Mouse (Mus musculus): ENCODE data around the gene Gpr179. TPM values are rescaled to one million over a fixed set of nuclear protein-coding genes. Genes with fewer than 3 reads are reported as not detected.

Gpr179 gene
- polyA plus RNA-seq, 1 experiment = 0.21 TPM

DNA sequence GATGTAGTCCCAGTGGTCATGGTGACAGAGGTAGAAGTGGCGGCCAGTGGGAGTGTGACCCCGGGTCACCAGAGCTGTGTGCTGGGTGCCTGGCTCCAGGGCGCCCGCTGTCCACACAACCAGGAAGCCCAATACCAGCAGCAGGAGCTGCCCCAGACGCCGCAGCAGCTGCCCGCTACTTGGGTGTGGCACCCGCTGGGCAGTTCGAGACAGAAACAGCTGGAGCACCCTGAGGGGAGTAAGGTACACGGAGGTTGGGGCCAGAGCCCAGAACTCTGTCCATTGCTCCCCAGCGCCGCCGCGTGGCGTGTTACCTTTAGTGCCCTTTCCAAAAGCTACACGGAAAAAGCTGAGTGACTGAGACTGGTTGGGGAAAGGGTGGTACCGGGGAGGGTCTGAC is 8.3 kb downstream of the Gpr179 start:
- H3K4me1 ChIP-seq (ENCODE audit: control insufficient read depth, insufficient read depth, low read length) = no peaks in the 10 kb centered on the region
- no peak overlapping the region for H3K27ac ChIP-seq (ENCODE audit: insufficient read depth, low read length)
- H3K4me3 ChIP-seq (ENCODE audit: insufficient read depth, low read length) = no peak overlapping the region
- TF ChIP-seq CTCF (IDR thresholded peaks at IDR 0.05; ENCODE audit: extremely low read depth, insufficient read depth, low read length) (no peak), POLR2A (IDR thresholded peaks at IDR 0.05; ENCODE audit: extremely low read depth, insufficient read depth, low read length) (no peak)

DNA sequence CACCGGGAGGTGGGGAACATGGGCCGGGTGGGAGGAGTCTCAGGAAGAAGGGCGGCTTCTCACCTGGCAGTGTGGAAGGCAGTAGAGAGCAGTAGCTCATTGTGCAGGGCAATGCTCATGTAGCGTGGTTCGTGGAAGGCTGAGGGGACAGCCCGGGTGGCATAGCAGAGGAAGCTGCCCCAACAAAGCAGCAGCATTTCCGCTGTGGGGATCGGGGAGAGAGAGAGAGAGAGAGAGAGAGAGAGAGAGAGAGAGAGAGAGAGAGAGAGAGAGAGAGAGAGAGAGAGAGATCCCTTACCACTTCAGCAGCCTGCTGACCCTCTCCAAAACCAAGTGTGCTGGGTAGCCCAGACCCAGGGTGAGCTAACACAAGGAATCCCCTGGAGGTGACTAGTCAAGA is 8.7 kb downstream of the Gpr179 start:
- Histone ChIP-seq H3K27ac (ENCODE audit: insufficient read depth, low read length) (no peak overlapping the region), H3K4me3 (ENCODE audit: insufficient read depth, low read length) (no peak overlapping the region), H3K4me1 (ENCODE audit: control insufficient read depth, insufficient read depth, low read length) (no peaks in the 10 kb centered on the region)
- TF ChIP-seq POLR2A (IDR thresholded peaks at IDR 0.05; ENCODE audit: extremely low read depth, insufficient read depth, low read length) (no peak), CTCF (IDR thresholded peaks at IDR 0.05; ENCODE audit: extremely low read depth, insufficient read depth, low read length) (no peak)

DNA sequence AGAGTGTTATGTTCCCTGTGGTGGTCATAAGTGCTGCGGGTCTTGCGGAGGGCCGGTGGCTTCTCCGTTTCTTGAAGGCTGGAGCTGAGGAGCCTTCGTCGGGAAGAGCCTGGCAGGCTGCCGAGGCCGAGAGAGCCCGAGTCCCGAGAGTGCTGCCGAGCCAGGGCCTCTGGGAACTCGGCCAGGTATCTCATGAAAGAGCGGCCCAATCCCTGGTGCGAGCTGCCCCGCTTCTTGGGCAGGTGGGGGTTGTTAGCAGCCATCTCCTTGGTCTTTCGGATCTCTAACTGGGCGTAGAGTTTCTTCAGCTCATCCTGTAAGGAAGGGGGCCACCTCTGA is 12.9 kb downstream of the Gpr179 start:
- no peak overlapping the region for H3K27ac ChIP-seq (ENCODE audit: insufficient read depth, low read length)
- no peak overlapping the region for H3K4me3 ChIP-seq (ENCODE audit: insufficient read depth, low read length)
- TF ChIP-seq CTCF (IDR thresholded peaks at IDR 0.05; ENCODE audit: extremely low read depth, insufficient read depth, low read length) = no peak
- no peak for TF ChIP-seq POLR2A (IDR thresholded peaks at IDR 0.05; ENCODE audit: extremely low read depth, insufficient read depth, low read length)
- H3K4me1 ChIP-seq (ENCODE audit: control insufficient read depth, insufficient read depth, low read length) = no peaks in the 10 kb centered on the region

DNA sequence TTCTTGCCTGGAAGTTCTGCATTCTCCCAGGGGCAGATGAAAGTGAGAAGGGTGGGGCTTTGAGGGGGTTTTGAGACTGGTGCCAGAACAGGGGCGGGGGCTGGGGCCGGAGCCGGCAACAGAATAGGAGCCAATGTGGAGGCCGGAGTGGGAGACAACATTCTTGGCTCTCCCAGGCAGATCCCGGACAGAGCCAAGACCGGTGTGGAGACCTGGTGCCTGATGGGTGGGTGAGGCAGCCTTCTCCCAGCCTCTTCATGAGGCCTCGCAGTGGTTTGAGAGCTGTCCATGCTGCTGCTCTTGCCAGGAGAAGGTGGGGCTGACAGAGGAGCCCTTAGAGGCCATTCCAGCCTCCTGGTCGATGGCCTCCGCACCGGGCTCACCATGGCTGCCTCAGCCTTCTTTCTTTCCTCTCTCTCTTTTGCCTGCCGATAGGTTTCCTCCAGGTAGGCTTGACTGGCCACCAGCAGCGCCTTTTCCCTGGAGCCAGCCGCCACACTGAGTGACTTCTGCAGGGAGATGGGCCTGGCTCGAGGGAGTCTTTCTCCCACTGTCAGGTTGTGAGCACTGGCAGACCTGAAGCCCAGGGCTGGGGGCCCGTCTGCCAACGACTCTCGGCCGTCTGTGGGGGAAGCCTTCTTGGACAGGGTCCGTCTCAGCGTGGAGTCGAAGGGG is 13.4 kb downstream of the Gpr179 start:
- Histone ChIP-seq H3K4me3 (ENCODE audit: insufficient read depth, low read length) (no peak overlapping the region), H3K4me1 (ENCODE audit: control insufficient read depth, insufficient read depth, low read length) (no peaks in the 10 kb centered on the region), H3K27ac (ENCODE audit: insufficient read depth, low read length) (no peak overlapping the region)
- TF ChIP-seq CTCF (IDR thresholded peaks at IDR 0.05; ENCODE audit: extremely low read depth, insufficient read depth, low read length) = no peak

DNA sequence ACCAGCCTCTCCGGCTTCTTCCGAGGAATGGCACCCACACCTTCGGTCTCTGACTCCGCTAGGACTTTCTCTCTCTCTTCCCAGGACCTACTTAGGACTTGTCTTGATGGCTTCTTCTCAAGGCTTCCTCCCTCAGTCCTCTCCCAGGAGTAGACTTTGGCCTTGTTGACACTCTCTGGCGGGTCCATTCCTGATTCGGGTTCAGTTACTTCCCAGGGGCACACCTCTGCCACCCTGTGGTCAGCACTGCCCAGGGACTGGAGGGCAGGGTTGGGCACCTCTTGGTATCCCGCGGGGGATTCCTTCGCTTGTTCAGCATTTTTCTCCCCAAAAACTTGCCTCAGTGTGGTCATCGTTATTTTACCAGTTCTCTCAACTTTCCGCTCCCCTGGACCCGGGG is 14.5 kb downstream of the Gpr179 start:
- Histone ChIP-seq H3K4me3 (ENCODE audit: insufficient read depth, low read length) (no peak overlapping the region), H3K27ac (ENCODE audit: insufficient read depth, low read length) (no peak overlapping the region), H3K4me1 (ENCODE audit: control insufficient read depth, insufficient read depth, low read length) (no peaks in the 10 kb centered on the region)
- no peak for TF ChIP-seq POLR2A (IDR thresholded peaks at IDR 0.05; ENCODE audit: extremely low read depth, insufficient read depth, low read length)
- TF ChIP-seq CTCF (IDR thresholded peaks at IDR 0.05; ENCODE audit: extremely low read depth, insufficient read depth, low read length) = no peak

- TF ChIP-seq CTCF (IDR thresholded peaks at IDR 0.05; ENCODE audit: extremely low read depth, insufficient read depth, low read length) = no peak
- no peak for TF ChIP-seq POLR2A (IDR thresholded peaks at IDR 0.05; ENCODE audit: extremely low read depth, insufficient read depth, low read length)
- no peak overlapping the region for H3K27ac ChIP-seq (ENCODE audit: insufficient read depth, low read length)
- H3K4me1 ChIP-seq (ENCODE audit: control insufficient read depth, insufficient read depth, low read length) = no peaks in the 10 kb centered on the region
- H3K4me3 ChIP-seq (ENCODE audit: insufficient read depth, low read length) = no peak overlapping the region
Measured at GRCm38 (mm10) chr11:97336751-97337345, 15.0 kb downstream of the Gpr179 start.

- Histone ChIP-seq H3K4me3 (ENCODE audit: insufficient read depth, low read length) (no peak overlapping the region), H3K27ac (ENCODE audit: insufficient read depth, low read length) (no peak overlapping the region), H3K4me1 (ENCODE audit: control insufficient read depth, insufficient read depth, low read length) (no peaks in the 10 kb centered on the region)
- TF ChIP-seq CTCF (IDR thresholded peaks at IDR 0.05; ENCODE audit: extremely low read depth, insufficient read depth, low read length) = no peak
- no peak for TF ChIP-seq POLR2A (IDR thresholded peaks at IDR 0.05; ENCODE audit: extremely low read depth, insufficient read depth, low read length)
Measured at GRCm38 (mm10) chr11:97336238-97336637, 15.6 kb downstream of the Gpr179 start.

GRCm38 (mm10) chr11:97334400-97334799 is 17.5 kb downstream of the Gpr179 start:
- H3K27ac ChIP-seq (ENCODE audit: insufficient read depth, low read length) = no peak overlapping the region
- no peaks in the 10 kb centered on the region for H3K4me1 ChIP-seq (ENCODE audit: control insufficient read depth, insufficient read depth, low read length)
- H3K4me3 ChIP-seq (ENCODE audit: insufficient read depth, low read length) = no peak overlapping the region
- no peak for TF ChIP-seq CTCF (IDR thresholded peaks at IDR 0.05; ENCODE audit: extremely low read depth, insufficient read depth, low read length)
- TF ChIP-seq POLR2A (IDR thresholded peaks at IDR 0.05; ENCODE audit: extremely low read depth, insufficient read depth, low read length) = no peak

DNA sequence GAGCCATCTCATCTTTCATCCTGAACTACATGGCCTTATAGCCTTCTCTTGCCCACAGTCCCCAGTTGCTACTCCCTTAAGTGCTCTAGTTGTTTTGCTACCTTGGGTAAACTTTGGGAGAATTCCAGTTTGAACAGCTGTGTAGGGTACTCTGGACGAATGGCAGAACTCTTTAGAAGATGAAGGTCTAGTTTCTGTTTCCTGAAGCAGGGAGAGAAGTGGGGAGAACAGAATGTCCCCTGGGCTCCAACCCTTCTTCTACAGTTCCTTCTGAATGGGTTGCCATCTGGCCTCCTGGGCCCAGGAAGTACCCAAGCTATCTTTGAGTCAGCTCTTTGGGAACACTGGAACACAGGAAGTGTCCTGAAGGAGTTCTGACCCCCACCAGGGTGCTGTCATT is 18.0 kb downstream of the Gpr179 start:
- no peak overlapping the region for H3K27ac ChIP-seq (ENCODE audit: insufficient read depth, low read length)
- no peaks in the 10 kb centered on the region for H3K4me1 ChIP-seq (ENCODE audit: control insufficient read depth, insufficient read depth, low read length)
- H3K4me3 ChIP-seq (ENCODE audit: insufficient read depth, low read length) = no peak overlapping the region
- TF ChIP-seq POLR2A (IDR thresholded peaks at IDR 0.05; ENCODE audit: extremely low read depth, insufficient read depth, low read length) (no peak), CTCF (IDR thresholded peaks at IDR 0.05; ENCODE audit: extremely low read depth, insufficient read depth, low read length) (no peak)

GRCm38 (mm10) chr11:97333044-97333443 is 18.8 kb downstream of the Gpr179 start:
- H3K4me1 ChIP-seq (ENCODE audit: control insufficient read depth, insufficient read depth, low read length) = no peaks in the 10 kb centered on the region
- TF ChIP-seq POLR2A (IDR thresholded peaks at IDR 0.05; ENCODE audit: extremely low read depth, insufficient read depth, low read length) = no peak
- TF ChIP-seq CTCF (IDR thresholded peaks at IDR 0.05; ENCODE audit: extremely low read depth, insufficient read depth, low read length) = no peak
- H3K27ac ChIP-seq (ENCODE audit: insufficient read depth, low read length) = no peak overlapping the region
- no peak overlapping the region for H3K4me3 ChIP-seq (ENCODE audit: insufficient read depth, low read length)
